Mouse (Mus musculus) bone marrow macrophage, adult 2 months (primary cell): ENCODE measurements around the gene Mmp17.
"Not testable (repeated sequence)": the region's sequence is repeated elsewhere in the genome, so short reads cannot be mapped to it uniquely, and the experiment has no call there.

Experiments used
- CTCF ChIP-seq: IDR thresholded peaks from 2 replicates; pipeline ENCODE4 v1.5.1; 2012; ENCODE audit warnings: low read depth, mild to moderate bottlenecking, low read length, moderate library complexity
- POLR2A ChIP-seq: IDR thresholded peaks from 2 replicates; pipeline ENCODE4 v1.6.1; 2012; ENCODE audit warnings: mild to moderate bottlenecking, low read depth, low read length, borderline replicate concordance

GRCm38 (mm10) chr5:129632270-129633250 lies 48.6 kb downstream of the Mmp17 start:
- not testable (repeated sequence) for TF ChIP-seq CTCF, POLR2A
